In genomic region chr13:45939561-45939960, GRCm38 (mm10) we compare ENCODE assay signal across 18 mouse cellular contexts.
"Had no signal": no experiment of that assay in that cellular context is flagged by ENCODE, and none has a peak within 500 bp of the region (broad histone marks: within the 10 kb centered on the region; RNA-seq: fewer than 3 reads in every experiment).

No protein-coding gene starts in this region.

- H3K27ac ChIP-seq: midbrain, embryonic 10.5 days; midbrain, embryonic 12.5 days; neural tube, embryonic 13.5 days; neural tube, embryonic 15.5 days had no signal

- DNase-seq: lung, embryonic 14.5 days; lung, postnatal 10 days; lung, postnatal 4 days; midbrain, embryonic 14.5 days; retina, postnatal 1 day; right cerebral cortex, adult 18-20 months; right cerebral cortex, postnatal 25 days; right cerebral cortex, postnatal 4 days; spleen, adult 18-20 months; thymus, adult 18-20 months; thymus, postnatal 14 days; thymus, postnatal 36 days had no signal

- H3K4me3 ChIP-seq: midbrain, embryonic 10.5 days; midbrain, embryonic 12.5 days; myocyte; neural tube, embryonic 13.5 days; neural tube, embryonic 15.5 days had no signal

- H3K36me3 ChIP-seq: midbrain, embryonic 10.5 days; midbrain, embryonic 12.5 days had no signal

- H3K27me3 ChIP-seq: midbrain, embryonic 12.5 days; neural tube, embryonic 13.5 days; neural tube, embryonic 15.5 days had no signal

- H3K4me2 ChIP-seq: lung, embryonic 14.5 days; midbrain, embryonic 12.5 days; neural tube, embryonic 13.5 days; neural tube, embryonic 15.5 days had no signal

- H3K4me1 ChIP-seq: midbrain, embryonic 10.5 days; midbrain, embryonic 12.5 days; neural tube, embryonic 13.5 days; neural tube, embryonic 15.5 days had no signal

- H3K9me3 ChIP-seq: midbrain, embryonic 10.5 days; midbrain, embryonic 12.5 days; neural tube, embryonic 13.5 days; neural tube, embryonic 15.5 days had no signal

- H3K9ac ChIP-seq: lung, embryonic 14.5 days; midbrain, embryonic 12.5 days; neural tube, embryonic 13.5 days; neural tube, embryonic 15.5 days had no signal

- ATAC-seq: midbrain, embryonic 16.5 days had no signal
